Mouse (Mus musculus) liver, embryonic 14.5 days (tissue): ENCODE data around the gene Myo15.

ENCODE experiments used
- CTCF ChIP-seq: IDR thresholded peaks from 2 replicates; pipeline ENCODE4 v1.5.1; 2016; ENCODE audit warnings: antibody characterized with exemption, low read depth, control low read depth
- EP300 ChIP-seq: IDR thresholded peaks from 2 replicates; pipeline ENCODE4 v1.6.1; 2016; ENCODE audit warnings: antibody characterized with exemption, low read depth

DNA sequence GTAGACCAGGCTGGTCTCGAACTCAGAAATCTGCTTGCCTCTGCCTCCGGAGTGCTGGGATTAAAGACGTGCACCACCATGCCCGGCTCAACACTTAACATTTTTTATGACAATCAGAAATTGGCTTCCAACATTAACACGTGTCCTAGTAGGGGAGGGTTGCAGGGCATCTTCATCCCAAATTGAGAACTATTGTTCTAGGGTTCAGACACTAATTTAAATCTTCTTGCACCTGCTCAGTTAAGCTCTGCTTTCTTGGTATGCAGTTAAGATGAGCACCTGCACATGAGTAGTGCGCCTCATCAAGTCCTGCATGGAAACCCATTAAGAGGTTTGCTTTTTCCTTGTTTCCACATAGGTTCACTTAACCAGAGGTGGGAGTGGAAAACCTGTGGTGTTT, 72.7 kb downstream of the Myo15 start:
- TF ChIP-seq CTCF, result no peak
- no peak for TF ChIP-seq EP300
